Comparison of ENCODE assay signal across 8 mouse cellular contexts in genomic region chr4:40946516-40947121, GRCm38 (mm10). TPM values are rescaled to one million over a fixed set of nuclear protein-coding genes. Genes with fewer than 3 reads are reported as not detected.
DNase-seq lines count a peak whose midpoint lies in the region; ATAC-seq and TF ChIP-seq lines count a peak whose summit lies in the region.

No protein-coding gene starts in this region.

- TF ChIP-seq CTCF in kidney, adult 2 months (conservative IDR thresholded peaks at IDR 0.05; ENCODE audit: insufficient read depth, insufficient read length, low read depth, low read length): no peak
- no peak for TF ChIP-seq CTCF in hindbrain, postnatal 0 days (IDR thresholded peaks at IDR 0.05; ENCODE audit: low read depth)
- TF ChIP-seq CTCF in cerebellum, adult 2 months (IDR thresholded peaks at IDR 0.05; ENCODE audit: borderline replicate concordance, insufficient read depth, low read depth, low read length): no peak

- H3K27ac ChIP-seq in kidney, adult 2 months (ENCODE audit: insufficient read depth, low read depth, low read length): no peak overlapping the region
- no peak overlapping the region for H3K27ac ChIP-seq in hindbrain, postnatal 0 days
- no peak overlapping the region for H3K27ac ChIP-seq in midbrain, embryonic 16.5 days (ENCODE audit: low read length)
- H3K27ac ChIP-seq in cerebellum, adult 2 months (ENCODE audit: insufficient read depth, low read length): no peak overlapping the region

- H3K9me3 ChIP-seq in hindbrain, postnatal 0 days (ENCODE audit: low read length): no peaks in the 10 kb centered on the region
- no peaks in the 10 kb centered on the region for H3K9me3 ChIP-seq in midbrain, embryonic 16.5 days (replicated peaks; ENCODE audit: control insufficient read depth, low read length, poor library complexity, severe bottlenecking)

- no peak for DNase-seq in kidney, adult 2 months
- DNase-seq in kidney, postnatal 14 days: no peak
- DNase-seq in c-Kit-positive CD71-positive TER-119-negative erythroid progenitor cells, embryonic 14.5 days (ENCODE audit: low read depth): peak; percentile 44
- DNase-seq in hindbrain, postnatal 0 days (ENCODE audit: low spot score): no peak
- DNase-seq in spleen, adult 12 weeks (ENCODE audit: low spot score): no peak
- no peak for DNase-seq in cerebellum, adult 2 months
- DNase-seq in right cerebral cortex, postnatal 4 days: no peak

- peak overlapping the region; percentile 52; the same call in 1 of the 2 replicates for H3K9ac ChIP-seq in hindbrain, postnatal 0 days (replicated peaks; ENCODE audit: low read length)
- peak overlapping the region; percentile 86 for H3K9ac ChIP-seq in midbrain, embryonic 16.5 days (ENCODE audit: low read depth, low read length)

- H3K4me3 ChIP-seq in kidney, adult 2 months (ENCODE audit: insufficient read depth, low read depth, low read length): peak overlapping the region; percentile 61; the same call in 1 of the 2 replicates
- peak overlapping the region; percentile 50 for H3K4me3 ChIP-seq in hindbrain, postnatal 0 days (ENCODE audit: low read length)
- H3K4me3 ChIP-seq in midbrain, embryonic 16.5 days (ENCODE audit: low read depth, low read length): peak overlapping the region; percentile 81; the same call in 1 of the 2 replicates
- no peak overlapping the region for H3K4me3 ChIP-seq in cerebellum, adult 2 months (replicated peaks; ENCODE audit: insufficient read depth, low read depth, low read length)

- 66% methylated on average over 7 of the region's 7 CpGs for WGBS in kidney, adult 2 months
- 89% methylated on average over 7 of the region's 7 CpGs for WGBS in hindbrain, postnatal 0 days
- 90% methylated on average over 7 of the region's 7 CpGs for WGBS in midbrain, embryonic 16.5 days
- 93% methylated on average over 7 of the region's 7 CpGs for WGBS in cerebellum, adult 2 months

- H3K4me1 ChIP-seq in kidney, adult 2 months (ENCODE audit: control insufficient read depth, insufficient read depth, low read length): peaks cover 2% of the 10 kb centered on the region; the same call in 1 of the 2 replicates
- peaks cover 21% of the 10 kb centered on the region for H3K4me1 ChIP-seq in hindbrain, postnatal 0 days (ENCODE audit: insufficient read depth, low read length)
- H3K4me1 ChIP-seq in midbrain, embryonic 16.5 days (ENCODE audit: control insufficient read depth, insufficient read depth, low read length): peaks cover 26% of the 10 kb centered on the region
- H3K4me1 ChIP-seq in cerebellum, adult 2 months (ENCODE audit: control insufficient read depth, insufficient read depth, low read length): no peaks in the 10 kb centered on the region

- H3K4me2 ChIP-seq in hindbrain, postnatal 0 days (ENCODE audit: low read depth, low read length): peak overlapping the region; percentile 95
- H3K4me2 ChIP-seq in midbrain, embryonic 16.5 days (ENCODE audit: low read length): peak overlapping the region; percentile 71

- no peaks in the 10 kb centered on the region for H3K27me3 ChIP-seq in kidney, adult 2 months (replicated peaks; ENCODE audit: control insufficient read depth, insufficient read depth, low read length)
- no peaks in the 10 kb centered on the region for H3K27me3 ChIP-seq in hindbrain, postnatal 0 days (ENCODE audit: insufficient read depth, low read length)
- no peaks in the 10 kb centered on the region for H3K27me3 ChIP-seq in midbrain, embryonic 16.5 days (ENCODE audit: control insufficient read depth, insufficient read depth, low read depth, low read length)
- no peaks in the 10 kb centered on the region for H3K27me3 ChIP-seq in cerebellum, adult 2 months (ENCODE audit: control insufficient read depth, insufficient read depth, low read length)

- TF ChIP-seq POLR2A in kidney, adult 2 months (IDR thresholded peaks at IDR 0.05; ENCODE audit: low read depth, low read length): no peak
- no peak for TF ChIP-seq POLR2A in cerebellum, adult 2 months (IDR thresholded peaks at IDR 0.05; ENCODE audit: borderline replicate concordance, insufficient read depth, low read length)

- H3K36me3 ChIP-seq in kidney, adult 2 months (ENCODE audit: control insufficient read depth, insufficient read depth, low read length): peaks cover 2% of the 10 kb centered on the region; the same call in 1 of the 2 replicates
- H3K36me3 ChIP-seq in hindbrain, postnatal 0 days (ENCODE audit: insufficient read depth, low read length): peaks cover 21% of the 10 kb centered on the region
- peaks cover 13% of the 10 kb centered on the region; the same call in 1 of the 2 replicates for H3K36me3 ChIP-seq in midbrain, embryonic 16.5 days (ENCODE audit: control insufficient read depth, insufficient read depth, low read length)

- no peak for ATAC-seq in hindbrain, postnatal 0 days
- ATAC-seq in midbrain, embryonic 16.5 days: no peak

RNA-seq across cellular contexts. Expression of gene Bag1, which starts 1.5 kb away (rescaled TPM):
- 133 and 162 TPM in 2 replicates for polyA plus RNA-seq in kidney, adult 2 months (2012; rRNA removed)
- 57.1 and 78.9 TPM in 2 replicates for total RNA-seq in hindbrain, postnatal 0 days (2014; rRNA removed)
- polyA plus RNA-seq in hindbrain, postnatal 0 days (2015; fragmentation: Nextera tagmentation; extraction: Ambion mirVana): 183 and 195 TPM in 2 replicates
- 166 and 181 TPM in 2 replicates for polyA plus RNA-seq in midbrain, embryonic 16.5 days (2015; fragmentation: Nextera tagmentation; extraction: Ambion mirVana)
- polyA plus RNA-seq in cerebellum, adult 2 months (2012; rRNA removed): 143 and 159 TPM in 2 replicates

RNA-seq across cellular contexts. Expression of gene Chmp5, which starts 1.6 kb away (rescaled TPM):
- 25.7 and 41.9 TPM in 2 replicates for polyA plus RNA-seq in kidney, adult 2 months (2012; rRNA removed)
- total RNA-seq in hindbrain, postnatal 0 days (2014; rRNA removed): 34.4 and 37.0 TPM in 2 replicates
- 131 and 137 TPM in 2 replicates for polyA plus RNA-seq in hindbrain, postnatal 0 days (2015; fragmentation: Nextera tagmentation; extraction: Ambion mirVana)
- polyA plus RNA-seq in midbrain, embryonic 16.5 days (2015; fragmentation: Nextera tagmentation; extraction: Ambion mirVana): 157 and 161 TPM in 2 replicates
- polyA plus RNA-seq in cerebellum, adult 2 months (2012; rRNA removed): 118 and 125 TPM in 2 replicates

RNA-seq across cellular contexts. Expression of gene Nfx1, which starts 24.1 kb away (rescaled TPM):
- polyA plus RNA-seq in kidney, adult 2 months (2012; rRNA removed): 24.3 and 25.8 TPM in 2 replicates
- total RNA-seq in hindbrain, postnatal 0 days (2014; rRNA removed): 51.9 and 58.6 TPM in 2 replicates
- 63.8 and 66.0 TPM in 2 replicates for polyA plus RNA-seq in hindbrain, postnatal 0 days (2015; fragmentation: Nextera tagmentation; extraction: Ambion mirVana)
- 115 and 120 TPM in 2 replicates for polyA plus RNA-seq in midbrain, embryonic 16.5 days (2015; fragmentation: Nextera tagmentation; extraction: Ambion mirVana)
- polyA plus RNA-seq in cerebellum, adult 2 months (2012; rRNA removed): 96.6 and 96.8 TPM in 2 replicates

RNA-seq across cellular contexts. Expression of gene Spink4, which starts 26.8 kb away (rescaled TPM):
- 2.6 and 3.2 TPM in 2 replicates for polyA plus RNA-seq in kidney, adult 2 months (2012; rRNA removed)
- not detected in 2 replicates for total RNA-seq in hindbrain, postnatal 0 days (2014; rRNA removed)
- polyA plus RNA-seq in hindbrain, postnatal 0 days (2015; fragmentation: Nextera tagmentation; extraction: Ambion mirVana): not detected in 2 replicates
- not detected in 2 replicates for polyA plus RNA-seq in midbrain, embryonic 16.5 days (2015; fragmentation: Nextera tagmentation; extraction: Ambion mirVana)
- polyA plus RNA-seq in cerebellum, adult 2 months (2012; rRNA removed): 0.57 TPM in 1 of 2 replicates, not detected in the other
